Mouse (Mus musculus): ENCODE measurements around the gene Tjp3. TPM values are rescaled to one million over a fixed set of nuclear protein-coding genes. Genes with fewer than 3 reads are reported as not detected.

Gene Tjp3
- polyA plus RNA-seq (2015; fragmentation: Nextera tagmentation; extraction: Ambion mirVana), result 0.53 and 1.2 TPM in 2 replicates

DNA sequence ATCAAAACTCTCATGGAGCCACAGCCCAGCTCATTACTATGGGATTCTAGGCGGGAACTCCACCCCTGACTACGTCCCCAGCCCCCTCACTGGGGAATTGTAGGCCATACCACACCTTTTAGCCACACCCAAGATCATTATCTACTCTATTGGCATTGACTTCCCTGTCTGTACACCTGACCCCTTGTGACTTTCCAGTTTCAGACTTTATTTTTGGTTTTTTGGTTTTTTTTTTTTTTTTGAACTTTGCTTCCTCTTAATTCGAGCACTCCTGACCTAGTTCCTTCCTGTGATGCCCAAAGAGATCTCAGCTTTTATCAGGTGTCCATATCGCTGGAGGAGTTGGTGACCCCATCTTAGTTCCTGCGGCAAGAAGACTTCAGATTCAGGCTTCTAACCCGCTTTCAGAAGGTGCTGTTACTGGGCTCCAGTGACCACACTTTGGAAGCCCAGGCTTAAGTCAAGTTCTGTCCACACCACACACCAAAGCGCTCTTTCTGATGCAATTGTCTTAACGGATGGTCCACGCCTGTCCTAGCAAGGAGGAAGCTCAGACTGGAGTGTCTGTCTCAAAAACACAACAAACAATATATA is at the start of gene Tjp3:
Gene Tjp3, minus strand, starts transcription at position 71 of the 594 bp plus-strand sequence.

GRCm38 (mm10) chr10:81328386-81328785 is 37.0 kb upstream of the Tjp3 start, which contains the start of gene Tbxa2r:
Gene Tbxa2r, plus strand, starts transcription at chr10:81328731.

GRCm38 (mm10) chr10:81320550-81321347 is 29.4 kb upstream of the Tjp3 start, which contains the start of gene Cactin:
Gene Cactin, plus strand, starts transcription at chr10:81321103.

DNA sequence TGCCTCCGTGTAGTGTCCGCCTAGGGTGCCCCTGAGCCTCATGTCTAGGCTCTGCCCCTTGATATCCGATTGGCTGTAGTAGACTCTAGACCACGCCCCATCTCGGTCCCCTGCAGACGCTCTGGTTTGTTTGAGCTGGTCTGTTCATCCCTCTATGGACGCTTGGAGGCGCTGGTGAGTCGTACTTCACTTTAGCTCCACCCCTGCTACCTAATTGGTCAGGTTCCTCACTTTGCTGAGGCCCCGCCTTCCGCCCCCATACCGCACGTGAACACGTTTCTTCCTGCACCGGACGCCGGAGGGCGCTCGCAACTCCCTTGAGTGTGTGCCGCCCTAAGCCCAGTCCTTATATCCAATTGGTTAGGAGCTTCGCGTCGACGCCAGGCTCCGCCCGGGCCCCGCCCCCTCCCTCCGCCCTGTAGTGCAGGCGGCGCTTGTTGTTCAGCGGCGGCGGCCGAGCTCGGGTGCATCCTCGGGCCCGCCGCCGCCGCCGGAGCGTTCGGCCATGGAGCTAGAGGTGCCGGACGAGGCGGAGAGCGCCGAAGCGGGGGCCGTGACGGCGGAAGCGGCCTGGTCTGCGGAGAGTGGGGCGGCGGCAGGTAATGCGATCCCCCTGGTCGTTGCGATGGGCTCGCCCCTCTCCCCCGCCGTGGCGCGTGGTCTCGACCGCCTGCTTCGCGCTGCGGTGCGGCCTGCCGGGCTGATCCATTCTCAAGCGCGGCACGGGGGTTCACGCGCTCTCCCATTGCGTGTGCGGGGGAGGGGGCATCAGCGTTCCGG is 1.4 kb upstream of the Tjp3 start, which contains the start of gene Pip5k1c:
Gene Pip5k1c, plus strand, starts transcription at position 410 of the 780 bp plus-strand sequence.

DNA sequence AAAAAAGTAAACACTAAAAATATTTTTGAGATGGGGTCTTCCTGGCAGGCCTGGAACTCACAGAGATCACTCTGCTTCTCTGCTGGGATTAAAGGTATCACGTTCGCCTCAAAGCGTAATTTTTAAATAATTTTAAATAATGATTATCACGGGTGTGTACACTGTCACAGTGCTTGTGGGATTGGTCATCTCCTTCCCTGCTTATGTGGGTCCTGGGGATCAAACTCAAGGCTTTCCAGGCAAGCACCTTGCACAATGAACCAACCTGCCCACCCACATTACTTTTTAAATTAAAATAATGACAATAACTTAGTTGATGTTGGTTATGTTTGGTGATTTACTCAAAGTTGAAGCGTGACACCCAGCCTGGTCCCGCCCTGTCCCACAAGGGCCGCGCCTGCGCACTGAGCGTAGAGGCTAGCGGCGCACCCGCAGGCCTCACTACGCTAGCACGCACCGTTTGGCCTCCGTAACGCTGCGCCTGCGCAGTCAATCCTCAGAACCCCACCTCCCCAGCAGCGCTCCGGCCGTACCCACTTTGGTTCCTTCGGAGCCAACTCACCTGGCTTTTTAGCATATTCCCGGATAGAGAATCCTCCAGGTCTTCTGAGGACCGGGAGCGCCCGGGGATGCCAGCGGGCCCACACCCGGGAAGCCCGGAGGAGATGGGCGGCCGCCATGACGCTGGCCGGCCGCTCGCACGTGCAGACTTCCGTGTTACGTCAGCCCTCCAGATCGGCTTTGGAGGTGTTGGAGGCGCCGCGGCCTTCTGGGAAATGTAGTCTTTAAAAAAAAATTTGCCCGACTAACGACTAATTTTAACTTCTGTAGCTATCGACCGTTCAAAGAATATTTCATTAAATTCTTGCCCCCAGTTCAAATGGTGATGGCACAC is 24.9 kb downstream of the Tjp3 start, which contains the start of the genes Mrpl54 and Apba3:
Gene Mrpl54, minus strand, starts transcription at position 724 of the 895 bp plus-strand sequence.
Gene Apba3, plus strand, starts transcription at position 750 of the 895 bp plus-strand sequence.

GRCm38 (mm10) chr10:81252424-81253419 is 38.7 kb downstream of the Tjp3 start, which contains the start of gene Matk:
Gene Matk, plus strand, starts transcription at chr10:81252935.

GRCm38 (mm10) chr10:81232580-81233225 is 58.7 kb downstream of the Tjp3 start, which contains the start of gene Zfr2:
Gene Zfr2, plus strand, starts transcription at chr10:81233155.

GRCm38 (mm10) chr10:81230438-81231332 is 60.7 kb downstream of the Tjp3 start, which contains the start of gene Atcay:
Gene Atcay, minus strand, starts transcription at chr10:81230833.

Other genes starting within 250 kb of the Tjp3 start
- 54.6 and 63.6 TPM in 2 replicates for gene Sgta, start 231.4 kb downstream of the Tjp3 start, polyA plus RNA-seq (2015; fragmentation: Nextera tagmentation; extraction: Ambion mirVana)
- gene Thop1, start 221.5 kb downstream of the Tjp3 start, polyA plus RNA-seq (2015; fragmentation: Nextera tagmentation; extraction: Ambion mirVana), result 19.3 and 20.4 TPM in 2 replicates
- gene Creb3l3, start 192.7 kb downstream of the Tjp3 start, polyA plus RNA-seq (2015; fragmentation: Nextera tagmentation; extraction: Ambion mirVana), result 0.30 and 0.38 TPM in 2 replicates
- 93.5 and 93.8 TPM in 2 replicates for gene Map2k2, start 185.7 kb downstream of the Tjp3 start, polyA plus RNA-seq (2015; fragmentation: Nextera tagmentation; extraction: Ambion mirVana)
- gene Zbtb7a, start 156.4 kb downstream of the Tjp3 start, polyA plus RNA-seq (2015; fragmentation: Nextera tagmentation; extraction: Ambion mirVana), result 59.5 and 59.9 TPM in 2 replicates
- gene Pias4, start 123.7 kb downstream of the Tjp3 start, polyA plus RNA-seq (2015; fragmentation: Nextera tagmentation; extraction: Ambion mirVana), result 25.3 and 25.7 TPM in 2 replicates
- 454 and 484 TPM in 2 replicates for gene Eef2, start 115.0 kb downstream of the Tjp3 start, polyA plus RNA-seq (2015; fragmentation: Nextera tagmentation; extraction: Ambion mirVana)
- gene Dapk3, start 108.6 kb downstream of the Tjp3 start, polyA plus RNA-seq (2015; fragmentation: Nextera tagmentation; extraction: Ambion mirVana), result 22.4 and 23.8 TPM in 2 replicates
- gene 4930442H23Rik, start 107.7 kb downstream of the Tjp3 start, polyA plus RNA-seq (2015; fragmentation: Nextera tagmentation; extraction: Ambion mirVana), result not detected in 2 replicates
- gene Nmrk2, start 89.5 kb downstream of the Tjp3 start, polyA plus RNA-seq (2015; fragmentation: Nextera tagmentation; extraction: Ambion mirVana), result not detected in 2 replicates
- gene Atcay, start 60.7 kb downstream of the Tjp3 start, polyA plus RNA-seq (2015; fragmentation: Nextera tagmentation; extraction: Ambion mirVana), result not detected in 2 replicates
- gene Zfr2, start 58.4 kb downstream of the Tjp3 start, polyA plus RNA-seq (2015; fragmentation: Nextera tagmentation; extraction: Ambion mirVana), result 0.65 and 0.82 TPM in 2 replicates
- gene Matk, start 38.6 kb downstream of the Tjp3 start, polyA plus RNA-seq (2015; fragmentation: Nextera tagmentation; extraction: Ambion mirVana), result 4.1 and 6.0 TPM in 2 replicates
- gene Mrpl54, start 24.6 kb downstream of the Tjp3 start, polyA plus RNA-seq (2015; fragmentation: Nextera tagmentation; extraction: Ambion mirVana), result 126 and 131 TPM in 2 replicates
- 17.8 and 19.1 TPM in 2 replicates for gene Apba3, start 24.6 kb downstream of the Tjp3 start, polyA plus RNA-seq (2015; fragmentation: Nextera tagmentation; extraction: Ambion mirVana)
- 15.4 and 20.0 TPM in 2 replicates for gene Pip5k1c, start 1.4 kb upstream of the Tjp3 start, polyA plus RNA-seq (2015; fragmentation: Nextera tagmentation; extraction: Ambion mirVana)
- gene Cactin, start 29.5 kb upstream of the Tjp3 start, polyA plus RNA-seq (2015; fragmentation: Nextera tagmentation; extraction: Ambion mirVana), result 27.4 and 29.3 TPM in 2 replicates
- 13.1 and 18.9 TPM in 2 replicates for gene Tbxa2r, start 37.1 kb upstream of the Tjp3 start, polyA plus RNA-seq (2015; fragmentation: Nextera tagmentation; extraction: Ambion mirVana)
- gene Gipc3, start 51.7 kb upstream of the Tjp3 start, polyA plus RNA-seq (2015; fragmentation: Nextera tagmentation; extraction: Ambion mirVana), result 0.05 and 0.08 TPM in 2 replicates
- 48.0 and 50.8 TPM in 2 replicates for gene Hmg20b, start 58.9 kb upstream of the Tjp3 start, polyA plus RNA-seq (2015; fragmentation: Nextera tagmentation; extraction: Ambion mirVana)
- 14.5 and 14.7 TPM in 2 replicates for gene Mfsd12, start 65.9 kb upstream of the Tjp3 start, polyA plus RNA-seq (2015; fragmentation: Nextera tagmentation; extraction: Ambion mirVana)
- 2.2 and 2.5 TPM in 2 replicates for gene 4930404N11Rik, start 74.2 kb upstream of the Tjp3 start, polyA plus RNA-seq (2015; fragmentation: Nextera tagmentation; extraction: Ambion mirVana)
- 142 and 145 TPM in 2 replicates for gene Fzr1, start 86.9 kb upstream of the Tjp3 start, polyA plus RNA-seq (2015; fragmentation: Nextera tagmentation; extraction: Ambion mirVana)
- gene Dohh, start 92.8 kb upstream of the Tjp3 start, polyA plus RNA-seq (2015; fragmentation: Nextera tagmentation; extraction: Ambion mirVana), result 71.6 and 73.6 TPM in 2 replicates
- 1.6 and 1.8 TPM in 2 replicates for gene Gm48551, start 92.9 kb upstream of the Tjp3 start, polyA plus RNA-seq (2015; fragmentation: Nextera tagmentation; extraction: Ambion mirVana)
- 0.59 TPM in 1 of 2 replicates, not detected in the other for gene Gm48552, start 97.4 kb upstream of the Tjp3 start, polyA plus RNA-seq (2015; fragmentation: Nextera tagmentation; extraction: Ambion mirVana)
- gene Smim24, start 101.5 kb upstream of the Tjp3 start, polyA plus RNA-seq (2015; fragmentation: Nextera tagmentation; extraction: Ambion mirVana), result 2.9 and 3.5 TPM in 2 replicates
- gene Nfic, start 164.1 kb upstream of the Tjp3 start, polyA plus RNA-seq (2015; fragmentation: Nextera tagmentation; extraction: Ambion mirVana), result 23.4 and 30.6 TPM in 2 replicates
- 0.07 and 0.20 TPM in 2 replicates for gene Celf5, start 191.1 kb upstream of the Tjp3 start, polyA plus RNA-seq (2015; fragmentation: Nextera tagmentation; extraction: Ambion mirVana)
- 34.4 and 39.8 TPM in 2 replicates for gene Ncln, start 204.8 kb upstream of the Tjp3 start, polyA plus RNA-seq (2015; fragmentation: Nextera tagmentation; extraction: Ambion mirVana)
- gene S1pr4, start 208.6 kb upstream of the Tjp3 start, polyA plus RNA-seq (2015; fragmentation: Nextera tagmentation; extraction: Ambion mirVana), result 16.0 and 23.3 TPM in 2 replicates
- 13.1 and 15.7 TPM in 2 replicates for gene Gna15, start 232.6 kb upstream of the Tjp3 start, polyA plus RNA-seq (2015; fragmentation: Nextera tagmentation; extraction: Ambion mirVana)